Mouse (Mus musculus) embryonic facial prominence, embryonic 13.5 days (tissue): Measurements from ENCODE around the gene Cfi. TPM values are rescaled to one million over a fixed set of nuclear protein-coding genes. Genes with fewer than 3 reads are reported as not detected.

ENCODE experiments used
- ATAC-seq: fragments of 200-750 bp; cut with Nextera tagmentation; 2 replicates; pipeline ENCODE4 v1.8.0; 2017; ENCODE audit warnings: low read depth; ENCODE audit not compliant: insufficient number of reproducible peaks, insufficient read depth, low FRiP score, low TSS enrichment
- H3K27ac ChIP-seq: fragments of 300-500 bp; sonication (generic); 2 replicates; pipeline ENCODE4 v1.5.1; 2015; ENCODE audit warnings: moderate library complexity, mild to moderate bottlenecking, inconsistent platforms
- H3K27me3 ChIP-seq: fragments of 300-500 bp; sonication (generic); 2 replicates; pipeline ENCODE4 v1.6.1; 2015; ENCODE audit warnings: mild to moderate bottlenecking, inconsistent platforms
- H3K36me3 ChIP-seq: fragments of 300-500 bp; sonication (generic); 2 replicates; pipeline ENCODE4 v1.6.1; 2015; ENCODE audit warnings: mild to moderate bottlenecking, inconsistent platforms
- H3K4me1 ChIP-seq: fragments of 300-500 bp; sonication (generic); 2 replicates; pipeline ENCODE4 v1.6.1; 2015; ENCODE audit warnings: inconsistent platforms
- H3K4me2 ChIP-seq: fragments of 300-500 bp; sonication (generic); 2 replicates; pipeline ENCODE4 v1.6.1; 2015; ENCODE audit warnings: moderate library complexity, mild to moderate bottlenecking, inconsistent platforms
- H3K4me3 ChIP-seq: fragments of 300-500 bp; sonication (generic); 2 replicates; pipeline ENCODE4 v1.5.1; 2015; ENCODE audit warnings: mild to moderate bottlenecking, inconsistent platforms
- H3K9ac ChIP-seq: fragments of 300-500 bp; sonication (generic); 2 replicates; pipeline ENCODE4 v1.6.1; 2015; ENCODE audit warnings: mild to moderate bottlenecking, inconsistent platforms
- H3K9me3 ChIP-seq: fragments of 300-500 bp; sonication (generic); 2 replicates; pipeline ENCODE4 v1.6.1; 2016; ENCODE audit warnings: inconsistent platforms
- WGBS: fragments of 180-500 bp; shearing (Covaris S2); methylation state at CpG from one replicate; pipeline ENCODE4 v1.1.7; 2015; ENCODE audit warnings: mixed read lengths; 5-methylcytosine and 5-hydroxymethylcytosine counted together
- polyA plus RNA-seq: library from polyadenylated mRNA; unstranded; fragments of >200 nt; fragmentation: Nextera tagmentation; extraction: Ambion mirVana; gene quantifications from 2 replicates; pipeline ENCODE4 v1.2.1, GENCODE M21; 2015

The Cfi gene
- polyA plus RNA-seq, 1 experiment from 2014 or later, result 0.11 TPM

GRCm38 (mm10) chr3:129826691-129827090 lies 9.0 kb upstream of the Cfi start:
- Histone ChIP-seq H3K9ac (no peak overlapping the region), H3K27me3 (no peaks in the 10 kb centered on the region), H3K9me3 (no peaks in the 10 kb centered on the region), H3K36me3 (peaks cover 47% of the 10 kb centered on the region), H3K4me1 (peaks cover 15% of the 10 kb centered on the region), H3K4me3 (no peak overlapping the region), H3K27ac (no peak overlapping the region), H3K4me2 (no peak overlapping the region)
- ATAC-seq, result no peak
- WGBS, result 90% methylated on average over 10 of the region's 10 CpGs

DNA sequence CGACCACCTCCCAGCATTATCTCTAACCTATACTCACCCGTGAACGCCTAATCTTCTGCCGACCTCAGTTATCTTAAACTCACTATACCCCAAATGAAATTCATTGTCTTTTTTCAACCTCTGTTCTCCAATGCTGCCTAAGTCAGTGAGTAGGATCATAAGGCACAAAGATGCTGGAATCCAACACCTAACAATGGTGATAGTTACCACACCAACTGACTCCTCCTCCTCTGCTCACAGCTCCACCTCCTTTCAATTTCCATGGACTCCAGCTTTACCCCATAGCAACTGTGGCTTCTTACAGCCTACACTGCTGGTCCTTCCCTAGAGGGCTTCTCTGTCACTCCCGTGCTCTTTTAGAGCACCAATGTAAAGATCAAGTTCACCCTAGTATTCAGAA lies 8.0 kb upstream of the Cfi start:
- H3K9me3 ChIP-seq, result no peaks in the 10 kb centered on the region
- H3K9ac ChIP-seq, result no peak overlapping the region
- no peak for ATAC-seq
- no peak overlapping the region for H3K27ac ChIP-seq
- no peak overlapping the region for H3K4me3 ChIP-seq
- 92% methylated on average over 5 of the region's 5 CpGs for WGBS
- no peak overlapping the region for H3K4me2 ChIP-seq
- H3K27me3 ChIP-seq, result no peaks in the 10 kb centered on the region
- H3K36me3 ChIP-seq, result peaks cover 47% of the 10 kb centered on the region
- H3K4me1 ChIP-seq, result peaks cover 15% of the 10 kb centered on the region

- H3K4me3 ChIP-seq, result peak overlapping the region; percentile 95
- H3K27ac ChIP-seq, result peak overlapping the region; percentile 91
- no peaks in the 10 kb centered on the region for H3K27me3 ChIP-seq
- H3K9ac ChIP-seq, result peak overlapping the region; percentile 85
- peak overlapping the region; percentile 72 for H3K4me2 ChIP-seq
- ATAC-seq, result no peak; the same call in 1 of the 2 replicates
- H3K9me3 ChIP-seq, result no peaks in the 10 kb centered on the region
- under 1% methylated on average over 44 of the region's 45 CpGs for WGBS
- H3K4me1 ChIP-seq, result peaks cover 15% of the 10 kb centered on the region
- peaks cover 23% of the 10 kb centered on the region for H3K36me3 ChIP-seq
These were observed 5.1 kb upstream of the Cfi start for GRCm38 (mm10) chr3:129830626-129831025.

GRCm38 (mm10) chr3:129831035-129831568 lies 4.6 kb upstream of the Cfi start, which contains the start of gene Gar1:
Gene Gar1, minus strand, starts transcription at chr3:129831396.
- peaks cover 15% of the 10 kb centered on the region for H3K4me1 ChIP-seq
- no peaks in the 10 kb centered on the region for H3K27me3 ChIP-seq
- H3K9me3 ChIP-seq, result no peaks in the 10 kb centered on the region
- peak within 1 kb of the TSS; percentile 72 for H3K4me2 ChIP-seq
- peak; percentile 84 for ATAC-seq
- H3K4me3 ChIP-seq, result peak within 1 kb of the TSS; percentile 95
- peak within 1 kb of the TSS; percentile 91 for H3K27ac ChIP-seq
- peak within 1 kb of the TSS; percentile 85 for H3K9ac ChIP-seq
- peaks cover 18% of the 10 kb centered on the region for H3K36me3 ChIP-seq
- under 1% methylated on average over 60 of the region's 60 CpGs for WGBS

DNA sequence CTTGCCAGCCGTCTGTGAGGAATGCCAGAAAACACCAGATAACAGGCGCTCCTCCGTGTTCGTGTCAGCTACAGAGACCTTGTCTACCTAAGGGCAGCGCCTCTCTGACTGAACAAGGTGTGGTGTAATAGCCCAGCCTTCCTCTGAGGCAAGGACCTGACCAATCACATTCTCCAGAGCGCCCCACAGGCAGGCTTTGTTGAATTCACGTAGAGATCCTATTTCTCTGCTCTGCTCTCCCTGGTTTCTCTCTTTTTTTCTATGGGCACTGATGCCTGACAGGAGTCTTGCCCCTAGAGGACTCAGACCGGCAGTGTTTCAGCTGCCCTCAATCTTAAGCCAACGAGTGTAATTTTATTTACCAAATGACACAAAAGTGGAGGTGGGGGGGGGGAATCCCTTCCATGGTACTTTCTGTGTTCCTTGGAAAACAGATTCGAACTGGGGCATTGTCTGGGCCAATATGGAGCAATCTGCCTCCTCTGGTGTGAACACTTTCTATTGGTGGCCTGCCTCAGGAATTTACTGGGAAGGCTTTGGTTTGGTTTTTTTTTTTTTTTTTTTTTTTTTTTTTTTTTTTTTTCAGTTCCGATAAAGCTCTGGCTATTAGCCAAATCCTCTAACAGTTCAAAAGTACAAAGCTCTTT lies 490 bp downstream of the Cfi start:
- 0 out of 2 replicates have a peak, but pooled peaks have one; percentile 50 for ATAC-seq
- Histone ChIP-seq H3K9me3 (no peaks in the 10 kb centered on the region), H3K4me2 (peak overlapping the region; percentile 36)

GRCm38 (mm10) chr3:129836965-129837364 lies 1.3 kb downstream of the Cfi start:
- H3K4me2 ChIP-seq, result no peak overlapping the region
- H3K36me3 ChIP-seq, result no peaks in the 10 kb centered on the region
- H3K4me3 ChIP-seq, result no peak overlapping the region
- H3K27me3 ChIP-seq, result no peaks in the 10 kb centered on the region
- H3K9me3 ChIP-seq, result no peaks in the 10 kb centered on the region
- WGBS, result 88% methylated on average over 6 of the region's 6 CpGs
- H3K4me1 ChIP-seq, result no peaks in the 10 kb centered on the region
- no peak overlapping the region for H3K9ac ChIP-seq
- no peak overlapping the region for H3K27ac ChIP-seq
- ATAC-seq, result no peak

More for the DNA sequence above, 490 bp downstream of the Cfi start:
- Histone ChIP-seq H3K36me3 (no peaks in the 10 kb centered on the region), H3K27ac (no peak overlapping the region), H3K4me1 (no peaks in the 10 kb centered on the region), H3K9ac (no peak overlapping the region), H3K4me3 (no peak overlapping the region), H3K27me3 (no peaks in the 10 kb centered on the region)
- 15% methylated on average over 11 of the region's 11 CpGs for WGBS

- no peaks in the 10 kb centered on the region for H3K27me3 ChIP-seq
- H3K9ac ChIP-seq, result no peak overlapping the region
- H3K9me3 ChIP-seq, result no peaks in the 10 kb centered on the region
- ATAC-seq, result no peak
- 64% methylated on average over 7 of the region's 7 CpGs for WGBS
- no peak overlapping the region for H3K27ac ChIP-seq
- H3K4me2 ChIP-seq, result no peak overlapping the region
- no peaks in the 10 kb centered on the region for H3K36me3 ChIP-seq
- H3K4me3 ChIP-seq, result no peak overlapping the region
- H3K4me1 ChIP-seq, result no peaks in the 10 kb centered on the region
These were observed 2.3 kb downstream of the Cfi start for GRCm38 (mm10) chr3:129838017-129838416.

- no peak overlapping the region for H3K9ac ChIP-seq
- H3K27me3 ChIP-seq, result no peaks in the 10 kb centered on the region
- H3K36me3 ChIP-seq, result no peaks in the 10 kb centered on the region
- ATAC-seq, result no peak
- no peak overlapping the region for H3K4me2 ChIP-seq
- WGBS, result 82% methylated on average over 2 of the region's 2 CpGs
- no peaks in the 10 kb centered on the region for H3K9me3 ChIP-seq
- no peak overlapping the region for H3K27ac ChIP-seq
- H3K4me1 ChIP-seq, result no peaks in the 10 kb centered on the region
- H3K4me3 ChIP-seq, result no peak overlapping the region
These were observed 10.2 kb downstream of the Cfi start for GRCm38 (mm10) chr3:129845868-129846267.

DNA sequence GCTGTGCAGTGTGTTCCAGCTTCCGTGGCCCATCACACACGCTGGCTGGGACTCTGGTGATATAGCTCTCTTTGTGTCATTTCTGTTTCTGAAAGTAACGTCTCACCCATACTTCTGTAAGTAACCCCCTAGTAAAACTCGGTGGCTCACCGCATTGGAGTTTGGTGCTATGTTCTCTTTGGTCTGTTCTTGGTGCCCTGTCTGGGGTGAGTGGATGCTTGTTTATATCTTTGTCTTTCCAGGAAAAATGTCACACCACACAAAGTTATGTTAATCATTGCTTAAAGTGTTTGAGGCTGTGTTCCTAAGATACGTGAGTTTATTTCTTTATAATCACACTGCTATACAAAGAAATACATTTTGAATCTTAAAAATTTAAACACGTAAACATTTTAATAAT lies 11.2 kb downstream of the Cfi start:
- Histone ChIP-seq H3K36me3 (no peaks in the 10 kb centered on the region), H3K27ac (no peak overlapping the region), H3K4me2 (no peak overlapping the region), H3K9ac (no peak overlapping the region), H3K4me3 (no peak overlapping the region), H3K9me3 (no peaks in the 10 kb centered on the region), H3K27me3 (no peaks in the 10 kb centered on the region), H3K4me1 (no peaks in the 10 kb centered on the region)
- WGBS, result 82% methylated on average over 7 of the region's 7 CpGs
- no peak for ATAC-seq

DNA sequence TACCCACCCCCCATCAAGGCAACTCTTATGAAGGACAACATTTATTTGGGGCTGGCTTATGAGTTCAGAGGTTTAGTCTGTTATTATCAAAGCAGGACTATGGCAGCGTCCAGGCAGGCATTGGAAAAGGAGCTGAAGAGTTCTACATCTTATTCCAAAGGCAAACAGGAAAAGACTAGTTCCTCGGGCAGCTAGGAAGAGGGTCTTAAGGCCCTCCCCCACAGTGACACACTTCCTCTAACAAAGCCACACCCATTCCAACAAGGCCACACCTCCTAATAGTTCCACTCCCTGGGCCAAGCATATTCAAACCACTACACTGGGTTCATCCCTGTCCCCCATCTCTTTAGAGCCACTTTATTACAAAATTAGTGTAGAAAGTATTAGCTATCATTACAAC lies 26.9 kb downstream of the Cfi start:
- WGBS, result 83% methylated on average over 2 of the region's 2 CpGs
- no peak overlapping the region for H3K9ac ChIP-seq
- H3K4me2 ChIP-seq, result no peak overlapping the region
- H3K27ac ChIP-seq, result no peak overlapping the region
- H3K27me3 ChIP-seq, result no peaks in the 10 kb centered on the region
- H3K9me3 ChIP-seq, result no peaks in the 10 kb centered on the region
- H3K4me3 ChIP-seq, result no peak overlapping the region
- no peaks in the 10 kb centered on the region for H3K36me3 ChIP-seq
- no peaks in the 10 kb centered on the region for H3K4me1 ChIP-seq
- no peak for ATAC-seq

GRCm38 (mm10) chr3:129863698-129864097 lies 28.0 kb downstream of the Cfi start:
- H3K4me1 ChIP-seq, result no peaks in the 10 kb centered on the region
- no peaks in the 10 kb centered on the region for H3K36me3 ChIP-seq
- H3K9me3 ChIP-seq, result no peaks in the 10 kb centered on the region
- no peaks in the 10 kb centered on the region for H3K27me3 ChIP-seq
- no peak for ATAC-seq
- no peak overlapping the region for H3K4me3 ChIP-seq
- H3K4me2 ChIP-seq, result no peak overlapping the region
- no peak overlapping the region for H3K27ac ChIP-seq
- WGBS, result 53% methylated on average over 14 of the region's 14 CpGs
- no peak overlapping the region for H3K9ac ChIP-seq

DNA sequence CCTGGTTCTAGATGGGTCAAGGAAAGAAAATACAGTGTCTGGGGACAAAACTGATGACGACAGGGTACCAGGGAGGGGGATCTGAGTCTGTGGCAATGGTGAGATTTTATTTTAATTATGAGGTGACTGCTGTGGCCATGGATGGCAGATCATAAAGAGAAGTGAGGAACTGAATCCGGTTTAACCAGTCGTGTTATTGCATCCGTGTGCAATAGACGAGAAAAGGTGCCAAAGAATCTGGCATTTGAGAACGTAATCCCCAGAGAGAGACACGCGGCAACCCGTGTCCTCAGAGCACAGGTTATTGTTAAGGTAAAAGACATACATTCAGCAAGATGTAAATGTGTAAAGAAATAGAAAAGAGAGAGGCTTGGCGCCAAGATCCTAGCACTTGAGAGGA lies 41.6 kb downstream of the Cfi start:
- Histone ChIP-seq H3K9ac (no peak overlapping the region), H3K27me3 (0 out of 2 replicates have a peak, but pooled peaks cover 4% of the 10 kb centered on the region), H3K4me2 (no peak overlapping the region), H3K9me3 (no peaks in the 10 kb centered on the region), H3K4me3 (no peak overlapping the region), H3K27ac (no peak overlapping the region), H3K4me1 (peaks cover 4% of the 10 kb centered on the region), H3K36me3 (no peaks in the 10 kb centered on the region)
- 81% methylated on average over 10 of the region's 10 CpGs for WGBS
- no peak for ATAC-seq
